Mouse (Mus musculus): ENCODE results near the gene Ptprg.

The Ptprg gene

GRCm38 (mm10) chr14:11569734-11570133 is 16.4 kb downstream of the Ptprg start:
- WGBS: 73% methylated on average over 2 of the region's 2 CpGs

- 77% methylated on average over 11 of the region's 11 CpGs for WGBS
Measured at GRCm38 (mm10) chr14:11571766-11572394, 18.5 kb downstream of the Ptprg start.

GRCm38 (mm10) chr14:11572395-11572784 is 19.1 kb downstream of the Ptprg start:
- WGBS: 73% methylated on average over 2 of the region's 2 CpGs

GRCm38 (mm10) chr14:11573710-11574109 is 20.4 kb downstream of the Ptprg start:
- 75% methylated on average over 5 of the region's 5 CpGs for WGBS

- 53% methylated on average over 9 of the region's 9 CpGs for WGBS
Measured at GRCm38 (mm10) chr14:11577276-11577909, 24.1 kb downstream of the Ptprg start.

- 81% methylated on average over 8 of the region's 8 CpGs for WGBS
Measured at GRCm38 (mm10) chr14:11577910-11578309, 24.6 kb downstream of the Ptprg start.

GRCm38 (mm10) chr14:11578492-11578967 is 25.2 kb downstream of the Ptprg start:
- 63% methylated on average over 6 of the region's 6 CpGs for WGBS

GRCm38 (mm10) chr14:11579950-11580349 is 26.6 kb downstream of the Ptprg start:
- 92% methylated on average over 1 of the region's 1 CpGs for WGBS

- 85% methylated on average over 6 of the region's 6 CpGs for WGBS
Measured at GRCm38 (mm10) chr14:11584263-11584662, 30.9 kb downstream of the Ptprg start.

GRCm38 (mm10) chr14:11584929-11585633 is 31.7 kb downstream of the Ptprg start:
- 83% methylated on average over 5 of the region's 5 CpGs for WGBS

- WGBS: 70% methylated on average over 8 of the region's 8 CpGs
Measured at GRCm38 (mm10) chr14:11590387-11590786, 37.1 kb downstream of the Ptprg start.

- WGBS: 58% methylated on average over 2 of the region's 2 CpGs
Measured at GRCm38 (mm10) chr14:11592650-11593049, 39.3 kb downstream of the Ptprg start.

GRCm38 (mm10) chr14:11594336-11594735 is 41.0 kb downstream of the Ptprg start:
- 89% methylated on average over 5 of the region's 5 CpGs for WGBS

GRCm38 (mm10) chr14:11604133-11604865 is 51.0 kb downstream of the Ptprg start:
- 81% methylated on average over 8 of the region's 8 CpGs for WGBS

GRCm38 (mm10) chr14:11608366-11608765 is 55.0 kb downstream of the Ptprg start:
- 55% methylated on average over 8 of the region's 8 CpGs for WGBS

GRCm38 (mm10) chr14:11609857-11610582 is 56.7 kb downstream of the Ptprg start:
- WGBS: 80% methylated on average over 7 of the region's 7 CpGs

GRCm38 (mm10) chr14:11612426-11612825 is 59.1 kb downstream of the Ptprg start:
- WGBS: 87% methylated on average over 5 of the region's 5 CpGs

- 68% methylated on average over 3 of the region's 3 CpGs for WGBS
Measured at GRCm38 (mm10) chr14:11613146-11613545, 59.8 kb downstream of the Ptprg start.

GRCm38 (mm10) chr14:11615697-11616096 is 62.4 kb downstream of the Ptprg start:
- 73% methylated on average over 3 of the region's 3 CpGs for WGBS

- WGBS: 48% methylated on average over 6 of the region's 6 CpGs
Measured at GRCm38 (mm10) chr14:11617362-11617761, 64.0 kb downstream of the Ptprg start.

- 67% methylated on average over 6 of the region's 6 CpGs for WGBS
Measured at GRCm38 (mm10) chr14:11618140-11618705, 64.9 kb downstream of the Ptprg start.

Measured in cerebral cortex, adult 2 months (tissue).